Mouse (Mus musculus): ENCODE measurements at regions not wholly inside any gene's neighbourhood (a gene's known extent, or its start where the extent isn't known, plus 50 kb on each side); places are given as distances from the start of the nearest gene placed in this dataset.
A peak's percentile ranks its signal among the peaks of the same experiment; 100 is the strongest.

DNA sequence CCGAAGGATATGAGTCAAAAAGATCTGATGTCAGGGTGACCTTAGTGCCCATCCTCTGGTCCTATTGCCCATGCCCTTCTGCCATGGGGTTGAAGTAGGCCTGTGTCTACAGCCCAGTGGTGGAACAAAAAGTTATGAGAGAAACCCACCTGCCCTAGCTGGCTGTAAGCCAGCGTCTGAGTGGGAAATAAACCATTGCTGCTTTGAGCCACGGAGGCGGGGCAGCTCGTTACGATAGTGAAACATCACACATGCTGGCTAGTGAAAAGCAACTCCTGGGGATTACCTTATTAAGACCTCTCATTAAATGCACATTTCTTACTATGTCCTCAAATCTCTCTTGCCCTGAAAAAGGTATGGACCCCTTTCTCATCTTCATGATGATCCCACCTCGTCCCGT, 86.8 kb upstream of the 4931429L15Rik start:
- no peak for DNase-seq (ENCODE audit: extremely low spot score in 1 of 2, low spot score in 1 of 2)

DNA sequence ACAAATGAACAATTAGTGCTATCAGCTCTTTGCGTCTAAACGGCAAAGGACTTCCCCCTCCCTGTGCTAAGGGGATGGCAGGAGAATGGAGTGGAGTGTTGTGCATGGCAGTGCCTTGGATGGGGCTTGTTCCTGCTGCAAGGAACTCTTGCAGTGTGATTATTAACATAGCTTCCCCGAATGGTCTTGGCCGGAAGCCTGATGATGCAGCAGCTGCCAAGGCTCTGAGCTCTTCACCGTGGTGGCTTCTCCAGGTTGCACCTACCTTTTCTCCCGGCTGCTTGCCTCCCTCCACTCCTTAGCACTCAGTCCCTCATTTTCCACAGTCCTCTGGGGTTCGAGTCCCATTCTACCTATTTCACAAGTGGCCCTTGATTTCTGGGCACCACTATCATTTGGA, 76.8 kb upstream of the 4931429L15Rik start:
- no peak for DNase-seq (ENCODE audit: extremely low spot score in 1 of 2, low spot score in 1 of 2)

DNA sequence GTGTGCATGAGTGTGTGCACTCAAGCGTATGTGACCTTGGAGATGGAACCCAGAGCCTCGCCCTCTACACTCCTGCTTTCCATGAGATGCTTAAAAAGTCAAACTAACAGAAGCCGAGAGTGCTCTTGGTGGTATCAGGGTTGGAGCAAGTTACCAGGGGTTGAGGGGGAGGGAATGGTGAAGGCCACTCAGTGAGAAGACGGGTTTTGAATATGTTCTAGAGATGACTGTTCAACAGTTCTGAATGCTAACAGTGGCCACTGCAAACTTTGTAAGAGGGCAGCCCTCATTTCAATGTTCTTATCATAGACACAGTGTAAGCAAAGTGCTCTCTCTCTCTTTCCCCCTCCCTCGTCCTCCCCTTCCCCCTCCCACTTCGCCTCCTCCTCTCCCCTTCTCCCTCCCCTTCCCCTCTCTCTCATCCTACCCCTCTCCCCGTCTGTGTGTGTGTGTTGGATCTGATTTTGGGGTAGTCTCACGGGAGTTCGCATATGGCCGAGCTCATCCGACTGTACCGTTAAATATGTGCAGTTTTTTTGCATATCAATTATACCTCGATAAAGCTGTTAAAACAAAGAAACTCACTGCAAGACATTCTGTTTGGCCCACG, 75.5 kb upstream of the 4931429L15Rik start:
- no peak for DNase-seq (ENCODE audit: extremely low spot score in 1 of 2, low spot score in 1 of 2)

DNA sequence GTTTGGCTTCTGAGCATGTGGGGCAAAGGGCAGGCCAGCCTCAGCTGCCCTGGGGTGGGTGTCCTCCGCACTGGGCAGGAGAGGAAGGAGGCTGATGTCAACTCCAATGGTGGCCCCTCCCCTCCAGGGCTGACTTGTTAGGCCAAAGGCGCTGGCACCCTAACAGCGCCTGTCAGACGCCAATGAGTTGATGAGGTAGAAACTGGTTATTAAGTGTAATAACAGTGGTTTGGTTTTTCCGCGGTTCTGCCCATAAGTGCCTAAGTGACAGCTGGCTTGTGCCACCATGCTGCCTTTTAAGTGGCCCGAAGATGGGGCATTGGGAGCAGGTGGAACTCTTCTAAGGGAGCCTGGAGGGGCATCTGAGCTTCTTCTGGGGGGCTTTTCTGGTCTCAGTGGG, 74.5 kb upstream of the 4931429L15Rik start:
- no peak for DNase-seq (ENCODE audit: extremely low spot score in 1 of 2, low spot score in 1 of 2)

DNA sequence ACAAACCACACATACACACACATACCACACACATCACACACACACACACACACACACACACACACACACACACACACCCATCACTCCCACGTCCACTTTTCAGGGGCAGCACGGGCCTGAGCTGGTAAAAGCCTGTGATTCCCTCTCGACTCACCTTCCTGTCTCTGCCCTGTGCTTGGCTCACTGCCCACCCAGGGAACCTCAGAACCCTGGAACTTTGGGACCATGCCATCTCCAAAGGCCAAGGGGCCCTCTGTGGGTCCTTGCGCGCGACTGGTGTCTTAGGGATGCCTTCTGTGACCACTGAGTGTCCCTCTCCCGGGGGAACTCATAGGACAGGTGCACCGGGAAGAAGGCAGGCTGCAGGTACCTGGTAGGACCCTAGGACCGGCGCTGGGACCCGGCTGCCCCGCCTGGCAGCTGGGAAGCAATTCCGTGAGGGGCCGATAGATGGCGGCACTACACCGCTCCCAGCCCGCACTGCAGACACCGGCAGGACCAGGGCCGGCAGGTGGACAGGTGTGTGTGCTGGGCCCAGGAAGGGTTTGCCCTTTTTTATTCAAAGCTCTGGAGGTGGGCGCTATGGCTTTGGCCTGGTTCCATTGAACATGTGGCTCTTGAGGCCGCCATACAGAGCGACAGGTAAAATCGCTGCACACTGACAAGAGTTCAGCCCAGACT, 73.0 kb upstream of the 4931429L15Rik start:
- peak in 1 of 2 experiments; percentile 71 for DNase-seq (ENCODE audit: extremely low spot score in 1 of 2, low spot score in 1 of 2)

DNA sequence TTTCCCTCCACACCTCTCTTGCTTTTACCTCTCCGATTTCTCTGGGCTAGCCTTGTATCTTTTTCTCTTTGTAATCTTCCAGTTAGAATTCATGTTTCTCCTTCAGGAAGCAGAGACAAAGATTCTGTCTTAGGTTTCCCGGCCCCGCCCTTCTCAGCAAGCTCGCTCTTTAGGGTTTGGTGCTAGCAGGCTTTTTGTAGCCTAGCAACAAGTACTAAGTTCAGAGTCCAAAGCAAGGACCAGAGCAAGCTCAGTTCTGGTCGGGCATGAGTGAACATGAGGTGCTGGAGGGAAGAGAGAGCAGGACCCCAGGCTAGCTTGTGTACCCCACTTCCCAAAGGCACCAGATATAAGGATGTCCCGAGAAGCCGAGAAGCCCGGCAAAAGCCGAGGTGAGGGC, 70.0 kb upstream of the 4931429L15Rik start:
- DNase-seq (ENCODE audit: extremely low spot score in 1 of 2, low spot score in 1 of 2), result peak in 1 of 2 experiments; percentile 38

DNA sequence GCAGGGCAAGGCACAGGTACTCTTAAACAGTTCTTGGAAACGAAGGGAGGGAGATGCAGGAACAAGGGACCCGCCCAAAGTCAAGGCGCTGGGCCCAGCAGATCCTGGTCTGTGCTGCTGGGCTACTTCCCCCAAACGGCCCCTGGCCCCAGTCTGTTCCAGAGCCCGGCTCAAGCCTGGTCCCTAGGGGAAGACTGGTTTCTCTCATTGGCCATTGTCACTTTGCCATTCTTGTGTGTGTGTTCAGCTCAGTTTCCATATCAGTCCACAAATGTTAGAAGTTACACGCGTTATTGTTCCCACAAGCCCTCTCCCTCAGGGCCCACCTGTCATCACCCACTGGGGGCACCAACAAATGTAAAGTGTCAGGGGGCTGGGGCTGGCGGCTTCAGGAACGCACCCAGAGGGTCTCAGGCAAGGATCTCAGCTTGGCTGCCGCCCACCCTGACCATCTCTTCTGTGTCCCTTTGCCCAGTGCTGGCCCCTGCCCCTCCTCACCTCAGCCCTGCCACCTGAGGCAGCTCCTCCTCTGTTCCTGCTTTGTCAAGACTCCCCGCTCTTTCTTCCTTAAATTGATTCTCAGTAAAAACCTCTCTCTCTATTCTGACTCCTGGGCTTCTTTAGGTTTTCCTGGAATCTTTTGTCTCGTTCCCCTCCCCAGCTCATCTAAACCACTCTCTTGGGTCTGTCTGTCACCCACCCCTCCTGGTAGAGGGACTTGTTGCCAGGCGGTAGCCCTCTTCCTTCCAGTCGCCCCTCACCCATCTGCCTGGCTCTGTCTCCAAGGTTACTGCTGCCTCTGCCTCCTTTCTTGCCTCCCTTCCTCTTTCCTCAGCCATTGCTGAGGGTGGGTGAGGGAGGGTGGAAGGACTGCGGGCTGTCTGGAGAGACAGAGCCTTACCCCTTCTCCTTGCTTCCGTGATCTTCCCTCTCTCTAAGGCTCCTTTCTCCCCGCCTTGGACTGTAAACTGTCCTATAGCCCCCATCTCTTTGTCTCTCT, 69.2 kb upstream of the 4931429L15Rik start:
- peak in 1 of 2 experiments; percentile 54 for DNase-seq (ENCODE audit: extremely low spot score in 1 of 2, low spot score in 1 of 2)

DNA sequence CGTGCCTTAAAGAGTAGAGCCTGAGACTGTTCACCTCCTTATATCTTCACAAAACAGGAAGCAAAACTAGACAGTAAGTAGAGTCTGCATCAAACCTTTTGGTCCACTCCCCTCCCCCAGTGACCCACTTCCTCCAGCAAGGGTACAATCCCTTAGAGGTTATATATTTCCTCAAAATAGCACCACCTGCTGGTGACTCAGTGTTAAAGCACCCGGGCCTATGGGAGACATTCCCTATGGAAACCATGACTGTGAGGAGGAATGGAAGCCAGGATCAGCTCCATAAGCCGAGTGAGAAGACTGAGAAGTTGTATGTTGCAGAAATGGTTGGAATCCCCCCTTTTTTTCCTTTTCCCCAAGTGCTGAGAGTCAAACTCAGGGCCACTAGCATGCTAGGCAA, 66.5 kb upstream of the 4931429L15Rik start:
- DNase-seq (ENCODE audit: extremely low spot score in 1 of 2, low spot score in 1 of 2), result no peak

DNA sequence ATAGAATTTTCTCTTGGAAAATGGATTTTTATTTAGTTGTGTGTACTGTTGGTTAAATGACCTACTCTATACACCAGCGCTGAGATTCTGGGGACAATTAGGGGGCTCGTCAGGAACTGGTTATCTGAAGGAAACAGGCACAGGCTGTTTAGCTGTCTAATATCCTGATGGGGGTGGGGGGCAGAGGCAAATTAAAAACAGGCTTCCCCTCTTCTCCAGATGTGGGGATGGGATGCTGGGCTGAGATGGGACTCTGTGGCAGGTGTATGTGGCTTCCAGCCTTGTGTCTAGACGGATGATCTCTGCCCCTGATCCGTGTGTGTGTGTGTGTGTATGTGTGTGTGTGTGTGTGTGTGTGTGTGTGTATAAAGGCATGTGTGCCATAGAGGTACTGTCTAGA, 61.6 kb upstream of the 4931429L15Rik start:
- DNase-seq (ENCODE audit: extremely low spot score in 1 of 2, low spot score in 1 of 2), result no peak

DNA sequence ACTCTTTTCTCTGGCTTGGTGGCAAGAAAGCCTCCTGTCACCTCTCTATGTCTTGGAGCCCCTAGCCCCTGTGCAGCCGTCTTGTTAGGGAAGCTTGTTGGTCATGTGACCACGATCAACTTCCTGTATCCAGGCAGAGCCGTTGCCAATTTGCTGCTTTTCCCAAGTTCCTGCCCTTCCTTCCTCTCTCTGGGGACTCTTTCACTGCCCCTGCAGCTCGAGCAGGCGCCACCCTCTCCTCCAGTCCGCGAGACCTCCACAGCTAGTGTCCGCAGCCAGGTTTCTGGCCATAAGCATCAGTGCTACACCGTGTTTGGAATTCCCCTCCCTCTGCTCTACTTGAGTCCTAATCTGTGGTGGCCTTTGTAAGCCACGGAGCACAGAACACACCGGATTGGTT, 59.7 kb upstream of the 4931429L15Rik start:
- no peak for DNase-seq (ENCODE audit: extremely low spot score in 1 of 2, low spot score in 1 of 2)

DNA sequence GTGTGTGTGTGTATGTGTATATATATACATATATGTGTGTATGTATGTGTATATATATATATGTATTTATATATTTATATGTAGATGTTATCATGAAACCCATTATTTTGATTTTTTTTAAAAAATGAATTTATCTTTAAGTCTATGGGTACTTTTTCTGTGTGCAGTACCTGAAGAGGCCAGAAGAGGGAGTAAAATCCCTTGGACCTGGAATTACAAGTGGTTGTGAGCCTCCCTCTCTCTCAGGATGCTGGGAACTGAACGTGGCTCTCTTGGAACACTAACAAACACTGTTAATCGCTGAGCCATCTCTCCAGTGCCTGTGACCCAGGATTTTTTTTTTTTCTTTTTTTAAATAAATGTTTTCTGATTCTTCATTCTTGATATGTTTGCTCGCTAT, 58.6 kb upstream of the 4931429L15Rik start:
- DNase-seq (ENCODE audit: extremely low spot score in 1 of 2, low spot score in 1 of 2), result no peak
